Mouse (Mus musculus): Measurements from ENCODE around the gene Jade3. TPM values are rescaled to one million over a fixed set of nuclear protein-coding genes. Genes with fewer than 3 reads are reported as not detected.

Gene Jade3
- polyA plus RNA-seq, 1 experiment: 10.3 TPM

- TF ChIP-seq POLR2A (IDR thresholded peaks at IDR 0.05; ENCODE audit: borderline replicate concordance, extremely low read depth, insufficient read depth, insufficient read length, poor library complexity, severe bottlenecking) (no peak), CTCF (IDR thresholded peaks at IDR 0.05; ENCODE audit: borderline replicate concordance, extremely low read depth, insufficient read depth, insufficient read length) (no peak)
These were observed 7.0 kb upstream of the Jade3 start for GRCm38 (mm10) chrX:20418461-20418860.

GRCm38 (mm10) chrX:20419536-20419935 lies 6.0 kb upstream of the Jade3 start:
- no peak for DNase-seq (ENCODE audit: low read depth)
- TF ChIP-seq POLR2A (IDR thresholded peaks at IDR 0.05; ENCODE audit: borderline replicate concordance, extremely low read depth, insufficient read depth, insufficient read length, poor library complexity, severe bottlenecking) (no peak), CTCF (IDR thresholded peaks at IDR 0.05; ENCODE audit: borderline replicate concordance, extremely low read depth, insufficient read depth, insufficient read length) (no peak)

More at GRCm38 (mm10) chrX:20418461-20418860, 7.0 kb upstream of the Jade3 start:
- DNase-seq (ENCODE audit: low read depth): no peak

GRCm38 (mm10) chrX:20425839-20426449 lies 456 bp downstream of the Jade3 start:
- peak; percentile 52 for DNase-seq (ENCODE audit: low read depth)
- TF ChIP-seq CTCF (IDR thresholded peaks at IDR 0.05; ENCODE audit: borderline replicate concordance, extremely low read depth, insufficient read depth, insufficient read length) (no peak), POLR2A (IDR thresholded peaks at IDR 0.05; ENCODE audit: borderline replicate concordance, extremely low read depth, insufficient read depth, insufficient read length, poor library complexity, severe bottlenecking) (no peak)

- DNase-seq (ENCODE audit: low read depth): no peak
- TF ChIP-seq CTCF (IDR thresholded peaks at IDR 0.05; ENCODE audit: borderline replicate concordance, extremely low read depth, insufficient read depth, insufficient read length) (no peak), POLR2A (IDR thresholded peaks at IDR 0.05; ENCODE audit: borderline replicate concordance, extremely low read depth, insufficient read depth, insufficient read length, poor library complexity, severe bottlenecking) (no peak)
These were observed 57.7 kb downstream of the Jade3 start for GRCm38 (mm10) chrX:20483213-20483612.

GRCm38 (mm10) chrX:20497682-20498081 lies 72.2 kb downstream of the Jade3 start:
- TF ChIP-seq POLR2A (IDR thresholded peaks at IDR 0.05; ENCODE audit: borderline replicate concordance, extremely low read depth, insufficient read depth, insufficient read length, poor library complexity, severe bottlenecking): no peak
- TF ChIP-seq CTCF (IDR thresholded peaks at IDR 0.05; ENCODE audit: borderline replicate concordance, extremely low read depth, insufficient read depth, insufficient read length): no peak
- DNase-seq (ENCODE audit: low read depth): peak; percentile 7

GRCm38 (mm10) chrX:20520290-20520939 lies 94.9 kb downstream of the Jade3 start:
- no peak for TF ChIP-seq POLR2A (IDR thresholded peaks at IDR 0.05; ENCODE audit: borderline replicate concordance, extremely low read depth, insufficient read depth, insufficient read length, poor library complexity, severe bottlenecking)
- TF ChIP-seq CTCF (IDR thresholded peaks at IDR 0.05; ENCODE audit: borderline replicate concordance, extremely low read depth, insufficient read depth, insufficient read length): no peak
- DNase-seq (ENCODE audit: low read depth): no peak

GRCm38 (mm10) chrX:20521578-20521977 lies 96.1 kb downstream of the Jade3 start:
- no peak for TF ChIP-seq POLR2A (IDR thresholded peaks at IDR 0.05; ENCODE audit: borderline replicate concordance, extremely low read depth, insufficient read depth, insufficient read length, poor library complexity, severe bottlenecking)
- no peak for TF ChIP-seq CTCF (IDR thresholded peaks at IDR 0.05; ENCODE audit: borderline replicate concordance, extremely low read depth, insufficient read depth, insufficient read length)
- DNase-seq (ENCODE audit: low read depth): no peak

GRCm38 (mm10) chrX:20532621-20533020 lies 107.1 kb downstream of the Jade3 start:
- DNase-seq (ENCODE audit: low read depth): no peak
- TF ChIP-seq POLR2A (IDR thresholded peaks at IDR 0.05; ENCODE audit: borderline replicate concordance, extremely low read depth, insufficient read depth, insufficient read length, poor library complexity, severe bottlenecking) (no peak), CTCF (IDR thresholded peaks at IDR 0.05; ENCODE audit: borderline replicate concordance, extremely low read depth, insufficient read depth, insufficient read length) (no peak)

GRCm38 (mm10) chrX:20543867-20544266 lies 118.4 kb downstream of the Jade3 start:
- TF ChIP-seq CTCF (IDR thresholded peaks at IDR 0.05; ENCODE audit: borderline replicate concordance, extremely low read depth, insufficient read depth, insufficient read length) (no peak), POLR2A (IDR thresholded peaks at IDR 0.05; ENCODE audit: borderline replicate concordance, extremely low read depth, insufficient read depth, insufficient read length, poor library complexity, severe bottlenecking) (no peak)
- DNase-seq (ENCODE audit: low read depth): no peak

- TF ChIP-seq POLR2A (IDR thresholded peaks at IDR 0.05; ENCODE audit: borderline replicate concordance, extremely low read depth, insufficient read depth, insufficient read length, poor library complexity, severe bottlenecking): no peak
- TF ChIP-seq CTCF (IDR thresholded peaks at IDR 0.05; ENCODE audit: borderline replicate concordance, extremely low read depth, insufficient read depth, insufficient read length): no peak
- no peak for DNase-seq (ENCODE audit: low read depth)
These were observed 122.1 kb downstream of the Jade3 start for GRCm38 (mm10) chrX:20547609-20548008.

- peak; percentile 37 for DNase-seq (ENCODE audit: low read depth)
- TF ChIP-seq CTCF (IDR thresholded peaks at IDR 0.05; ENCODE audit: borderline replicate concordance, extremely low read depth, insufficient read depth, insufficient read length) (no peak), POLR2A (IDR thresholded peaks at IDR 0.05; ENCODE audit: borderline replicate concordance, extremely low read depth, insufficient read depth, insufficient read length, poor library complexity, severe bottlenecking) (no peak)
These were observed 122.8 kb downstream of the Jade3 start for GRCm38 (mm10) chrX:20548011-20548879.

Data from brain, embryonic 14.5 days (tissue).